Mouse (Mus musculus): ENCODE data around the gene Olfr569. TPM values are rescaled to one million over a fixed set of nuclear protein-coding genes. Genes with fewer than 3 reads are reported as not detected.

Olfr569 gene
- not detected for polyA plus RNA-seq (2017; shearing (Covaris generic))

GRCm38 (mm10) chr7:102890782-102891181 is at the start of gene Olfr569:
Gene Olfr569 (minus strand): TSS chr7:102890882.

GRCm38 (mm10) chr7:102924109-102924508 is 33.4 kb upstream of the Olfr569 start, which contains the start of gene Olfr572:
Gene Olfr572 (plus strand): TSS chr7:102924409.

GRCm38 (mm10) chr7:102917032-102917875 is 26.6 kb upstream of the Olfr569 start, which contains the start of gene Olfr571:
Gene Olfr571 (minus strand): TSS chr7:102917536.

GRCm38 (mm10) chr7:102876822-102877221 is 13.9 kb downstream of the Olfr569 start, which contains the start of gene Olfr568:
Gene Olfr568 (plus strand): TSS chr7:102877122.

GRCm38 (mm10) chr7:102858665-102859064 is 32.0 kb downstream of the Olfr569 start, which contains the start of gene Olfr566:
Gene Olfr566 (minus strand): TSS chr7:102858765.

Other genes starting within 250 kb of the Olfr569 start
- gene Olfr555, start 232.1 kb downstream of the Olfr569 start, polyA plus RNA-seq (2017; shearing (Covaris generic)), result not detected
- 0.10 TPM for gene Olfr556, start 226.0 kb downstream of the Olfr569 start, polyA plus RNA-seq (2017; shearing (Covaris generic))
- 14.5 TPM for gene Trim68, start 203.6 kb downstream of the Olfr569 start, polyA plus RNA-seq (2017; shearing (Covaris generic))
- gene Olfr557, start 195.0 kb downstream of the Olfr569 start, polyA plus RNA-seq (2017; shearing (Covaris generic)), result not detected
- gene Olfr558, start 188.7 kb downstream of the Olfr569 start, polyA plus RNA-seq (2017; shearing (Covaris generic)), result not detected
- gene Olfr33, start 171.8 kb downstream of the Olfr569 start, polyA plus RNA-seq (2017; shearing (Covaris generic)), result not detected
- gene Olfr559, start 163.4 kb downstream of the Olfr569 start, polyA plus RNA-seq (2017; shearing (Covaris generic)), result not detected
- gene Olfr560, start 131.5 kb downstream of the Olfr569 start, polyA plus RNA-seq (2017; shearing (Covaris generic)), result not detected
- not detected for gene Olfr78, start 131.4 kb downstream of the Olfr569 start, polyA plus RNA-seq (2017; shearing (Covaris generic))
- gene Olfr561, start 119.7 kb downstream of the Olfr569 start, polyA plus RNA-seq (2017; shearing (Covaris generic)), result not detected
- gene Olfr564, start 87.4 kb downstream of the Olfr569 start, polyA plus RNA-seq (2017; shearing (Covaris generic)), result not detected
- not detected for gene Olfr566, start 32.1 kb downstream of the Olfr569 start, polyA plus RNA-seq (2017; shearing (Covaris generic))
- not detected for gene Olfr568, start 13.8 kb downstream of the Olfr569 start, polyA plus RNA-seq (2017; shearing (Covaris generic))
- gene Olfr570, start 3.7 kb upstream of the Olfr569 start, polyA plus RNA-seq (2017; shearing (Covaris generic)), result not detected
- gene Olfr571, start 26.7 kb upstream of the Olfr569 start, polyA plus RNA-seq (2017; shearing (Covaris generic)), result not detected
- gene Olfr572, start 33.5 kb upstream of the Olfr569 start, polyA plus RNA-seq (2017; shearing (Covaris generic)), result not detected
- not detected for gene Olfr573-ps1, start 51.7 kb upstream of the Olfr569 start, polyA plus RNA-seq (2017; shearing (Covaris generic))
- gene Olfr574, start 57.6 kb upstream of the Olfr569 start, polyA plus RNA-seq (2017; shearing (Covaris generic)), result not detected
- not detected for gene Olfr575, start 67.9 kb upstream of the Olfr569 start, polyA plus RNA-seq (2017; shearing (Covaris generic))
- not detected for gene Olfr576, start 71.8 kb upstream of the Olfr569 start, polyA plus RNA-seq (2017; shearing (Covaris generic))
- not detected for gene Olfr577, start 85.1 kb upstream of the Olfr569 start, polyA plus RNA-seq (2017; shearing (Covaris generic))
- not detected for gene Olfr578, start 98.4 kb upstream of the Olfr569 start, polyA plus RNA-seq (2017; shearing (Covaris generic))
- not detected for gene Olfr582, start 147.1 kb upstream of the Olfr569 start, polyA plus RNA-seq (2017; shearing (Covaris generic))
- gene Olfr583, start 160.4 kb upstream of the Olfr569 start, polyA plus RNA-seq (2017; shearing (Covaris generic)), result not detected
- gene Olfr584, start 191.0 kb upstream of the Olfr569 start, polyA plus RNA-seq (2017; shearing (Covaris generic)), result not detected
- not detected for gene Olfr585, start 206.8 kb upstream of the Olfr569 start, polyA plus RNA-seq (2017; shearing (Covaris generic))
- not detected for gene Olfr586, start 234.8 kb upstream of the Olfr569 start, polyA plus RNA-seq (2017; shearing (Covaris generic))
- gene Olfr588-ps1, start 250.0 kb upstream of the Olfr569 start, polyA plus RNA-seq (2017; shearing (Covaris generic)), result not detected

Data from CD4-positive, CD25-positive, alpha-beta regulatory T cell, adult 9 weeks (primary cell).